Mouse (Mus musculus) hindbrain, embryonic 14.5 days (tissue): ENCODE measurements at regions not wholly inside any gene's neighbourhood (a gene's known extent, or its start where the extent isn't known, plus 50 kb on each side); places are given as distances from the start of the nearest gene placed in this dataset.
A peak's percentile ranks its signal among the peaks of the same experiment; 100 is the strongest.

ENCODE experiments used
- ATAC-seq: fragments of 200-750 bp; cut with Nextera tagmentation; 2 replicates; pipeline ENCODE4 v1.8.0; 2017; ENCODE audit warnings: moderate number of reproducible peaks, mild to moderate bottlenecking, moderate TSS enrichment, moderate library complexity; ENCODE audit not compliant: low FRiP score
- DNase-seq: peaks from one replicate; pipeline ENCODE4 v3.0.0-alpha.2; 2015; ENCODE audit warnings: low spot score
- H3K27ac ChIP-seq: fragments of 300-500 bp; sonication (generic); 2 replicates; pipeline ENCODE4 v1.5.1; 2014; ENCODE audit warnings: mild to moderate bottlenecking, moderate library complexity
- H3K27me3 ChIP-seq: fragments of 300-500 bp; sonication (generic); 2 replicates; pipeline ENCODE4 v1.6.1; 2014; ENCODE audit warnings: mild to moderate bottlenecking, low read length, mixed read lengths; ENCODE audit not compliant: control insufficient read depth, insufficient read depth
- H3K36me3 ChIP-seq: fragments of 300-500 bp; sonication (generic); replicated peaks from 2 replicates; pipeline ENCODE4 v1.6.1; 2014; ENCODE audit not compliant: control insufficient read depth, insufficient read depth
- H3K4me1 ChIP-seq: fragments of 300-500 bp; sonication (generic); replicated peaks from 2 replicates; pipeline ENCODE4 v1.6.1; 2014; ENCODE audit warnings: antibody characterized with exemption, low read length, mixed read lengths; ENCODE audit not compliant: control insufficient read depth, insufficient read depth
- H3K4me2 ChIP-seq: fragments of 300-500 bp; sonication (generic); replicated peaks from 2 replicates; pipeline ENCODE4 v1.6.1; 2014; ENCODE audit warnings: mild to moderate bottlenecking, moderate library complexity
- H3K4me3 ChIP-seq: fragments of 300-500 bp; sonication (generic); replicated peaks from 2 replicates; pipeline ENCODE4 v1.5.1; 2014; ENCODE audit warnings: mild to moderate bottlenecking, low read length
- H3K9ac ChIP-seq: fragments of 300-500 bp; sonication (generic); 2 replicates; pipeline ENCODE4 v1.6.1; 2014
- H3K9me3 ChIP-seq: fragments of 300-500 bp; sonication (generic); 2 replicates; pipeline ENCODE4 v1.6.1; 2016; ENCODE audit warnings: low read length; ENCODE audit not compliant: control insufficient read depth
- WGBS: fragments of 180-500 bp; shearing (Covaris S2); extraction: QIAGEN DNeasy Blood & Tissue Kit; methylation state at CpG from one replicate; pipeline ENCODE4 v1.1.7; 2014; 5-methylcytosine and 5-hydroxymethylcytosine counted together

DNA sequence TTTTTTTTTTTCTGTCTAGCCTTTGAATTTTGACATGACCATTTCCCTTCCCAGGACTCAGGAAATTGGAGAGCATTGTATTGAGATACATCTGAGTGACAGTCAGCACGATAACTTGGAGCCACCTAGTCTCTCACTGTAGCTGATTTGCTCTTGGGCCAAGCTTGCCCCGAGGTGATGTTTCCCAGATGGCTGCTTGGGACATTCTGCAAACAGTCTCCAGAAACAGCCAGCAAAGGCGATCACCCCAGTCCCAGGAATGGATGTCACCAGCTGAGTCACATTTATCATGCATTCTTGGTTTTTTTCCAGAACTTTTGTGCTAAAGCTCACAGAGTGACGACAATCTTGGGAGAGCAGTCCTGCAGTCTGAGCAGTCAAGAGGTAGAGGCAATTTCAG is 119.4 kb downstream of the Cog6 start:
- WGBS: 70% methylated on average over 4 of the region's 4 CpGs
- H3K27ac ChIP-seq: no peak overlapping the region
- H3K27me3 ChIP-seq: no peaks in the 10 kb centered on the region
- no peak overlapping the region for H3K4me2 ChIP-seq
- no peak overlapping the region for H3K9ac ChIP-seq
- ATAC-seq: no peak
- no peaks in the 10 kb centered on the region for H3K36me3 ChIP-seq
- DNase-seq: no peak
- H3K4me3 ChIP-seq: no peak overlapping the region
- H3K4me1 ChIP-seq: no peaks in the 10 kb centered on the region
- H3K9me3 ChIP-seq: no peaks in the 10 kb centered on the region

DNA sequence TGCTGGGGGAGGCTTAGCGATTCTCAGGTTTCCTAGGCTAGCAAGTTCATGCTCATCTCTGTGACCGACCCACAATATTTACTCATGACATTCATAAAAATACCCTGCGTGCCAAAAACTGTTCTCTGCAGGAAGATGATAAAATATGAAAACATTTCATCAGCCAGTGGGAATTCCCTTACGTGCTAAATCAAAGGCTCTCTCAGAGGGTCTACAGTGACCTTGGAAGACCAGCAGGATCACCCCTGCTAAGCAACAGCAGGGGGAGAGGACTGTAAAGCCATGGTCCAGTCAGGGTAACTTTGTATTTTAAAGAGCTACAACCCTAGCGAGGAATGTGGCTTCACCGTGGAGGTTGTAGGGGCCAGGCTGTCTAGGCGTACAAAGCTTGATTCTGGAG is 120.6 kb downstream of the Cog6 start:
- Histone ChIP-seq H3K36me3 (no peaks in the 10 kb centered on the region), H3K9me3 (no peaks in the 10 kb centered on the region), H3K27ac (no peak overlapping the region), H3K4me2 (no peak overlapping the region), H3K9ac (no peak overlapping the region), H3K4me3 (no peak overlapping the region), H3K27me3 (no peaks in the 10 kb centered on the region), H3K4me1 (no peaks in the 10 kb centered on the region)
- WGBS: 85% methylated on average over 7 of the region's 7 CpGs
- no peak for DNase-seq
- no peak for ATAC-seq

DNA sequence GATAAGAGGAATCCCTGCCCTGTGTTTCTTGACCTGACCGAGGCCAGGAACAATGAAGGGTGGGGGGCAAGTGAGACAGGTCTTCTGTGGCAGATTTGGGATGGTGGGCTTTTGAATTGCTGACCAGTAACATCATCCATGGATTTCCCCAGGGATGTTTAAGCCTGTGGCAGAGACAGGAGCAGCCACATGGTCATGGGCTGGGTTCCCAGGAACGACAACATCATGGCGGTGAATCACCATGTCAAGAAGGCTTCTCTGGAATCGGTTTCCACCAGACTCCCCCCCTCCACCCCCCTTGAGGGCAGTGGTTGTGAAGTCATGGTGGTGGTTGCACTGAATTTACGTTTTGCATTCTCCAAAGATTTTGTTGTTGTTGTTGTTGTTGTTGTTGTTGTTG is 121.3 kb downstream of the Cog6 start:
- no peak for ATAC-seq
- Histone ChIP-seq H3K4me2 (no peak overlapping the region), H3K27me3 (no peaks in the 10 kb centered on the region), H3K9ac (no peak overlapping the region), H3K4me3 (no peak overlapping the region), H3K36me3 (no peaks in the 10 kb centered on the region), H3K27ac (no peak overlapping the region), H3K9me3 (no peaks in the 10 kb centered on the region), H3K4me1 (no peaks in the 10 kb centered on the region)
- WGBS: 94% methylated on average over 5 of the region's 5 CpGs
- DNase-seq: no peak

DNA sequence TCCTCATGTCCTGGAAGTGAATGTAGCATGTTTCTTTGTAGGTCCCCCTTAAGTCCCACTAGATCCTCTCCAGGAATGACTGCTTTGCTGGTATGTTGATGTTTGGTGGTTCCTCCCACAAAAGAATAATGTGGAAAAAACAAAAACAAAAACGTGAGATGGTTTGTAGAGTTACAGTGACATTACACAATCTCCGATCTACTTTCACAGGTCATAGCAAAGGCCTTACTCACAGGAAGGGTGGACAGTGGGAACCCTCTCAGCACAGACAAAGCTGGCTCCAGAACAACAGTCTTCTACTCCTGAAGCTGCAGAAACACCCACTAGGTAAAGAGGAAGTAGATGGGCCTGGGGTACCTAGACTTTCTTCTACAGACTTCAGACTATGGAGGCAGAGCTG is 122.2 kb downstream of the Cog6 start:
- Histone ChIP-seq H3K27me3 (no peaks in the 10 kb centered on the region), H3K9ac (no peak overlapping the region), H3K9me3 (no peaks in the 10 kb centered on the region), H3K4me2 (no peak overlapping the region), H3K4me3 (no peak overlapping the region), H3K27ac (no peak overlapping the region), H3K36me3 (no peaks in the 10 kb centered on the region), H3K4me1 (no peaks in the 10 kb centered on the region)
- DNase-seq (no peak), ATAC-seq (no peak)
- 92% methylated on average over 2 of the region's 2 CpGs for WGBS

DNA sequence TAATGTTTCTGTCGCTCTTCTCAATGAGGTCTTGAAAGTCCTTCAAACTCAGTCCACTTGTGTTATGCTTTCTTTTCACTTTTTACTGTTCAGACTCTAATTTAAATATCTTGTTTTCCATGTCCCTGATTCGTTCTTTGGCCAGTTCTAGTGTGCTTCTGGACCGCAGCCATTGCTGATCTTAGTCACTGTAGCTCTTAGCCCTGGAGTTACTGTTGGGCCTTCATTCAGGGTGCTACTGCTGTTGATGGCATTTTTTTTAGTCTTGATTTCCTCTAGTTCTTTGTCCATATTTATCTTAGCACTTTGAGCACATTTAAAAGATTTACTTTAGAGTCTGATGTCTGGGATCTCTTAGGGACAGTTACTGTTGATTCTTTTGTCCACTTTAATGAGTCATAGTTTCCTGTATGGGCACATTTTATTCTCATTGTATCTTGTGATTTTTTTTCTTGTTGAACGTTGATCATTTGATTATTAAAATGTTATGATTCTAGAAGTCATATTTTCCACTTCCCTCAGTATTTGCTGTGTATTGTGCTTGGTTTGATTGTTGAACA is 127.8 kb downstream of the Cog6 start:
- no peaks in the 10 kb centered on the region for H3K9me3 ChIP-seq
- H3K9ac ChIP-seq: no peak overlapping the region
- WGBS: 88% methylated on average over 4 of the region's 4 CpGs
- no peak overlapping the region for H3K27ac ChIP-seq
- DNase-seq (no peak), ATAC-seq (no peak)
- no peaks in the 10 kb centered on the region for H3K36me3 ChIP-seq
- no peaks in the 10 kb centered on the region for H3K4me1 ChIP-seq
- no peak overlapping the region for H3K4me3 ChIP-seq
- no peaks in the 10 kb centered on the region for H3K27me3 ChIP-seq
- H3K4me2 ChIP-seq: no peak overlapping the region

DNA sequence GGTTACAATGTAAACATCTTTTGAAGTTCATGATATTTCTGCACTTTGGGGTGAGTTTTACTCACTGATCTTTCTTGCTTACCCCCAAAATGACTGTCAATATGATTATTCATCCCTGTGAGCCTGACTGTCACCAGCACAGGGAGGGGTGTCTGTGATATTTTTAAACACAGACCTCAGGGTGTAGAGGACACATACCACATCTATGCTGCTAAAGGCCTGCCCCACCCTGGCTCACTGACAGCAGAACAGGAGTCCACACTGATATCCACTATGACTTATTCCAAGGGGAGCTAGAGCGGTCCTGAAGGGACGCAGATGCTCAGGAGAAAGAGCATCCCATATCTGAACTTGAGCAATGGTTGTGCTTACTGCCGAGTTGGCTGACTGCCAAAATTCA is 135.1 kb downstream of the Cog6 start:
- Histone ChIP-seq H3K27me3 (no peaks in the 10 kb centered on the region), H3K4me3 (no peak overlapping the region), H3K9ac (no peak overlapping the region), H3K4me2 (no peak overlapping the region), H3K9me3 (no peaks in the 10 kb centered on the region), H3K36me3 (no peaks in the 10 kb centered on the region), H3K4me1 (no peaks in the 10 kb centered on the region), H3K27ac (no peak overlapping the region)
- 86% methylated on average over 3 of the region's 3 CpGs for WGBS
- ATAC-seq (no peak), DNase-seq (no peak)

DNA sequence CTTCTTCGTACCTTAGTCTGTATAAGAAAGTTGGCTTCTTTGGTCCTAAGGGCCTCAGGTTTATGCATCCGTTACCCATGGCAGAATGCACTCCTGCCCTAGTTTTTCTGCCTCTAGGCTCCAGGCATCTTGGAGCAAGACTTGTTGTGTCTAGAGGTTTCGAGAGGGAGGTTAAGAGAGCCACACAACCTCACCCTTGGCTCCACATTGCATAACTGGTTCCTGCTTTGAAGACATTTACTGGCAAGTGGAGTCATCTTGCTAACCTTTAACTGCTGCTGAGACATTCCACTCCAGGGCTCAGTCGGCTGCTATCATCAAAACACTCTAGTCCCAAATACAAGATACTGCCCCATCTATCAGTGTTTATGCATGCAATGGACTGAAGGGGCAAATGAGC is 135.9 kb downstream of the Cog6 start:
- Histone ChIP-seq H3K9me3 (no peaks in the 10 kb centered on the region), H3K4me1 (no peaks in the 10 kb centered on the region), H3K36me3 (no peaks in the 10 kb centered on the region), H3K27ac (no peak overlapping the region), H3K27me3 (no peaks in the 10 kb centered on the region), H3K4me3 (no peak overlapping the region), H3K9ac (no peak overlapping the region), H3K4me2 (no peak overlapping the region)
- no peak for DNase-seq
- no peak for ATAC-seq
- WGBS: 93% methylated on average over 4 of the region's 4 CpGs

DNA sequence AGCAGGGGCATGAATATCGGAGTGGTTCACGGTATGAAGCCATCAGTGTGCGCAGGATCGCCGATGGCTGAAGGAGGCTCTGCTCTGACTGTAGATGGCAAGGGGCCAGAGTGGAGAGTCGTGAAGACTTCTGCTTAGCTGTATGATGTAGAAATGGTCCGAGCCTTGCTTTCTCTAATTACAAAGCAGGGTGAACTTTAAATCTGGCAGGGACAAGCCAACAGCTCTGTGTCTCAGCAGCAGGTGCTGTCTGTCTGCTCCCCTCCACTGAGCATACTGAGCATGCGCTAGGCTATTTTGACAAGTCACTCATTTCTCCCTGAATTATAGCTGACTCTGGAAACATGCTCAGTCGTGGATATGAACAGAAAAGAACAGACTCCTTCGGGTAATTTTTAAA is 137.3 kb downstream of the Cog6 start:
- H3K36me3 ChIP-seq: no peaks in the 10 kb centered on the region
- no peak overlapping the region for H3K27ac ChIP-seq
- no peak overlapping the region for H3K9ac ChIP-seq
- DNase-seq: peak; percentile 42
- 75% methylated on average over 10 of the region's 10 CpGs for WGBS
- no peak overlapping the region for H3K4me2 ChIP-seq
- no peaks in the 10 kb centered on the region for H3K27me3 ChIP-seq
- no peak overlapping the region for H3K4me3 ChIP-seq
- H3K9me3 ChIP-seq: no peaks in the 10 kb centered on the region
- no peak for ATAC-seq
- H3K4me1 ChIP-seq: no peaks in the 10 kb centered on the region

DNA sequence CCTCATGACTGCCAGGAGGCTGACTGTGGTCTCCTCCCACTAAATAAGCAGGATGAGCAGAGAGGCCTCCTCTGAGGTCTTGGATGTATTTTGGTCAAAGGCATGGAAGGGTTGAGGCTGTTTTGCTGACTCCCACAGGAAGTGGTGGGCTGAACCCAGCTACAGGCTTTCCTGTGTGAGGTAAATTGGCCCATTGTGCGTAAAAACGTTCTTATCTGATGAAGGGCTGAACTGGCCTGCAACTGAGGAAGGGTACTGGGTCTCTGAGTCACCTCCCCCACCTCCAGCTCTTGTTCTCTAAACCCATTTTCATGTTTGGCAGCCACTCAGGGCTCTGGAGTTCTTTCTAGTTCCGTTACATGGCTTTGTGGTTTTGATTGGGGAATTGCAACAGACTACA is 138.7 kb downstream of the Cog6 start:
- Histone ChIP-seq H3K27ac (no peak overlapping the region), H3K9me3 (no peaks in the 10 kb centered on the region), H3K4me1 (no peaks in the 10 kb centered on the region), H3K4me2 (no peak overlapping the region), H3K9ac (no peak overlapping the region), H3K36me3 (no peaks in the 10 kb centered on the region), H3K27me3 (no peaks in the 10 kb centered on the region), H3K4me3 (no peak overlapping the region)
- ATAC-seq: no peak
- 63% methylated on average over 3 of the region's 3 CpGs for WGBS
- DNase-seq: no peak

DNA sequence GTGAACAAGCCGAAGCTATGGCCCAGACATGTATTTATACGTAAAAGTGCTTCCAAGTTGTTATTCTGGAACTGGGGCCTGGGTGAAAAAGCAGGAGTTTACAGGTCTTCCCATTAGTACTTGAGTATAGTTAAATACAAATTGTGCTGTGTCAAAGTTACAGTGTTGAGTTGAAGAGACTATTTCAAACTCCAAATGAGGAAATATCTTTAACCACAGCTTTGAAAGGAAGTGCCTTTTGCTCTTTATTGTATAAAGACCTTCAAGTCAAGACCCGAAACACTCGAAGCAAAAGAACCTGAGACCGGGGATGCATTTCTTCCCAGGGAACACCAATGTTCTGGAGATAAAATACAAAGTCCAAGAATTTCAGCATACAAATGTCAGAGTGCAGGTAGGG is 144.8 kb downstream of the Cog6 start:
- Histone ChIP-seq H3K9me3 (no peaks in the 10 kb centered on the region), H3K27me3 (no peaks in the 10 kb centered on the region), H3K36me3 (no peaks in the 10 kb centered on the region), H3K4me3 (no peak overlapping the region), H3K4me1 (no peaks in the 10 kb centered on the region), H3K27ac (no peak overlapping the region), H3K4me2 (no peak overlapping the region), H3K9ac (no peak overlapping the region)
- 88% methylated on average over 5 of the region's 5 CpGs for WGBS
- DNase-seq: no peak
- no peak for ATAC-seq
